Mouse (Mus musculus): ENCODE data around the gene Hoxd10. TPM values are rescaled to one million over a fixed set of nuclear protein-coding genes. Genes with fewer than 3 reads are reported as not detected.

Hoxd10 gene
- polyA plus RNA-seq, 1 experiment from 2014 or later = 0.30 TPM

DNA sequence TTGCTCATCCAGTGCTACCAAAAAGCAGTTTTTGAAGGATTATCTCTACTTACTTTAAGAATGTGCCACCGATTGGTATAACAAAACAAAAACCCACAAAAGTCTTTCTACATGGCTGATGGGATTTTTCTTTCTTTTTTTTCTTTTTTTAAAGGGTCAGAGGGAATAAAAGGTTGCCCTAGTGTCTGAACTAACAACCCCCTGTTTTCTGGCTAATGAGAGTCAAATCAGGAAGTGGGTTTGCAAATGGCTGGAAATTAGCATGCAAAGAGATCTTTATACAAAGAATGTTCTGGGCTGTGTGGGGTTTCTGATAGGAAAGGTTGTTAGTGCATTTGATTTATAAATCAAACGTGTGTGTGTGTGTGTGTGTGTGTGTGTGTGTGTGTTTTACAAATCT, 28.7 kb downstream of the Hoxd10 start:
- Histone ChIP-seq H3K36me3 (ENCODE audit: control insufficient read depth, insufficient read depth, low read length) (no peaks in the 10 kb centered on the region), H3K9me3 (ENCODE audit: control insufficient read depth, low read length) (no peaks in the 10 kb centered on the region), H3K4me3 (ENCODE audit: low read depth, low read length) (no peak overlapping the region), H3K4me1 (replicated peaks; ENCODE audit: control insufficient read depth, insufficient read depth, low read length) (no peaks in the 10 kb centered on the region; the same call in 1 of the 2 replicates), H3K27ac (ENCODE audit: low read depth, low read length) (no peak overlapping the region), H3K9ac (ENCODE audit: low read depth, low read length) (no peak overlapping the region), H3K27me3 (replicated peaks; ENCODE audit: control insufficient read depth, insufficient read depth, low read length) (peaks cover 89% of the 10 kb centered on the region), H3K4me2 (no peak overlapping the region)
- no peak for DNase-seq (ENCODE audit: low spot score)
- WGBS = 9% methylated on average over 2 of the region's 2 CpGs
- ATAC-seq (replicated peaks; ENCODE audit: low FRiP score) = no peak

DNA sequence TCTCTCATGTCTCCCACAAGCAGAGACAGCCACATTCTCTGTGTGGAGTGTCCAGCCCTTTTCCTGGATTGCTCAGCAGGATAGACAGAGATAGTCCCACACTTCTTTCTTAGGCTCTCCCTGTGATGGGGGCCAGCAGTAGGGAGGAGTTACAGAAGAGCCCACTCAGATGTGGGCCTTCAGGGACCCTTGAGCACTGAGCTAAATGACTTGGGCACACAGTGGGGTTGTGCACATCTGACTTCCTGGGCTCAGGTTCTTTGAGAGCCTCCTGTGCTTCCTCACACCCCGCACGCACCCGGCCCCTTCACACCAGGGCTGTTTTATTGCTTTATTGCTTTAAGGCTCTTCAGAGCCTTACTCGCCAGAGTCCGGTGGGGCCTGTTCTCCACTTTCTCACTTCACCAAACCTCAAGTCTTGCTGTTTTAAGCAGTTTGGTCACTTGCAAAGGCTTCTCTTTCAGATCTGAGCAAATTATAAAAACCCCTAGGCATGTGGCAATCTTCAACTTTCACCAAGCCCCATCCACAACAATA, 29.3 kb downstream of the Hoxd10 start:
- no peak overlapping the region for H3K4me3 ChIP-seq (ENCODE audit: low read depth, low read length)
- H3K4me2 ChIP-seq = no peak overlapping the region
- H3K36me3 ChIP-seq (ENCODE audit: control insufficient read depth, insufficient read depth, low read length) = no peaks in the 10 kb centered on the region
- ATAC-seq (replicated peaks; ENCODE audit: low FRiP score) (no peak), DNase-seq (ENCODE audit: low spot score) (no peak)
- H3K4me1 ChIP-seq (replicated peaks; ENCODE audit: control insufficient read depth, insufficient read depth, low read length) = no peaks in the 10 kb centered on the region
- H3K27me3 ChIP-seq (replicated peaks; ENCODE audit: control insufficient read depth, insufficient read depth, low read length) = peaks cover 89% of the 10 kb centered on the region
- WGBS = 32% methylated on average over 5 of the region's 5 CpGs
- H3K27ac ChIP-seq (ENCODE audit: low read depth, low read length) = no peak overlapping the region
- no peaks in the 10 kb centered on the region for H3K9me3 ChIP-seq (ENCODE audit: control insufficient read depth, low read length)
- H3K9ac ChIP-seq (ENCODE audit: low read depth, low read length) = no peak overlapping the region

DNA sequence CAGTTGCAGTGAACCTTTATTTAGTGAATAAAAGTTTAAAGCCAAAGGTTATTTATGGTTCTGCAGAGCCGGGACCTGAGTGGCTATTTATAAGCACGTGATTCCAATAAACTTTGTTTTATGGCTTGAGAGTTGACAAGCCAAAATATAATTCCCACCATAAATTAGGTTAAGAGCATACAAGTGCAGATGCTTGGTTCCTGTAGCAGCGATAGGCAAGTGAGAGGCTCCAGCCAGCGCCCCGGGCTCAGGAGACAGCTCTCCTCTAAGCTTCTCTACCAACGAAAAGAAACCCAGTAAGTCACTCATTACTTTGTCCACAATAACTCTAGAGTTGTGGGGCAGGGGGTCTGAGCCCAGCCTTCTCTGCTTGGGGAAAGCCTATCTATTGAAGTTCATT, 30.2 kb downstream of the Hoxd10 start:
- H3K36me3 ChIP-seq (ENCODE audit: control insufficient read depth, insufficient read depth, low read length) = no peaks in the 10 kb centered on the region
- no peak overlapping the region for H3K9ac ChIP-seq (ENCODE audit: low read depth, low read length)
- H3K4me3 ChIP-seq (ENCODE audit: low read depth, low read length) = no peak overlapping the region
- H3K9me3 ChIP-seq (ENCODE audit: control insufficient read depth, low read length) = no peaks in the 10 kb centered on the region
- no peak overlapping the region for H3K27ac ChIP-seq (ENCODE audit: low read depth, low read length)
- WGBS = 21% methylated on average over 6 of the region's 6 CpGs
- no peaks in the 10 kb centered on the region for H3K4me1 ChIP-seq (replicated peaks; ENCODE audit: control insufficient read depth, insufficient read depth, low read length)
- ATAC-seq (replicated peaks; ENCODE audit: low FRiP score) (no peak), DNase-seq (ENCODE audit: low spot score) (no peak)
- H3K4me2 ChIP-seq = no peak overlapping the region
- H3K27me3 ChIP-seq (replicated peaks; ENCODE audit: control insufficient read depth, insufficient read depth, low read length) = peaks cover 90% of the 10 kb centered on the region

DNA sequence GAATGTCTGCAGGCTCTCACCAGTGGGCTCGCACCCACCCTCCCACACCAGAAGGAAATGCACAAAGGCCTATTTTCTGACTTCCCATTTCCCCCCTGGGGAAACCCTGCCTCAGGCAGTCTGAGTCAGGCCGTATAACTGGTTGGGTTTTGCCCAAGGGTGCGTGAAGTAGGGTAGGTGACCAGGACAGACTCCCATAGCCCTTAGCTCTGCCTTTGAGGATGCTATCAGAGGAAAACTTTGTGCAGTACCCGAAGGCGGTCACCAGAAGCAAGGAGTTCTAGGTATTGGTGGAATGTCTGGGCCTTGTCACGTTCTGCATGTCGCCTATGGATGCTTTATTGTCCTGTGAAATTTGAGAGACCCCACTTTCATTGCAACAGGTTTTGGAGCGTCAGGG, 31.2 kb downstream of the Hoxd10 start:
- Histone ChIP-seq H3K4me1 (replicated peaks; ENCODE audit: control insufficient read depth, insufficient read depth, low read length) (0 out of 2 replicates have a peak, but pooled peaks cover 2% of the 10 kb centered on the region), H3K27ac (ENCODE audit: low read depth, low read length) (no peak overlapping the region), H3K4me3 (ENCODE audit: low read depth, low read length) (no peak overlapping the region), H3K27me3 (replicated peaks; ENCODE audit: control insufficient read depth, insufficient read depth, low read length) (peaks cover 96% of the 10 kb centered on the region), H3K36me3 (ENCODE audit: control insufficient read depth, insufficient read depth, low read length) (no peaks in the 10 kb centered on the region), H3K4me2 (no peak overlapping the region), H3K9ac (ENCODE audit: low read depth, low read length) (no peak overlapping the region), H3K9me3 (ENCODE audit: control insufficient read depth, low read length) (no peaks in the 10 kb centered on the region)
- 18% methylated on average over 8 of the region's 8 CpGs for WGBS
- ATAC-seq (replicated peaks; ENCODE audit: low FRiP score) (no peak), DNase-seq (ENCODE audit: low spot score) (no peak)

DNA sequence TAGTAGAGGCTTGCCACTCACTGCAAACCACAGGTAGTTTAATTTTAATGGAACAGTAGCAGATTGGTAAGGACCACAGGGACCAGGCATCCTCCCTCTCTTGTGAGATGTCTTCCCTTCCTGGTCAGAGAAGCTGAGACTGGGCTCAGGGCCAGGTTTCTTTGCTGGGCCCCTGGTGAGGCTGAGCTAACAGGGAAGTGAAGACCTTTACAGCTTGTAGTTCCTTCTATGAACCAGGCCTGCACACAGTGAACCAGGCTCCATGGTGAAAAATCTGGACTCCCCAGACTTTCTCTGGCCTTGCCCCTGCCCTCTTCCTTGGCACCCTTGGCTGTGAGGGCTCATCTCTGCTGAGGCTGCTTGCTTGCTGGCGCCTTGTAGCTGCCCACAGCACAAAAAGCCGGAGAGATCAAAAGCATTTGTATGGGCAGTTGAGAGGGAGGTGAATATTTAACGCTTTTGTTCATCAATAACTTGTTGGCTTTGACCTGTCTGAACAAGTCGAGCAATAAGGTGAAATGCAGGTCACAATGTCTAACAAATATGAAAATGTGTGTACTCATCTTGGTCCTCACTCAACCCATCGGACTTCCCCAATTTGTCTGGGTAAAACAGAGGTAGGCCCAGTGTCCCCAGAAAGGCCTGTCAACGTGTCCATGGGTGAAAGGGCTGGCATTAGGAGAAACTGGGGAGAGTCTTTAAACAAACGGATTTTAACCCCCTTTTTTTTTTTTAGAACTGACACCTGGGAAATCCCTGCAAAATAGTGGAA, 32.7 kb downstream of the Hoxd10 start:
- Histone ChIP-seq H3K4me2 (no peak overlapping the region), H3K9ac (ENCODE audit: low read depth, low read length) (no peak overlapping the region), H3K27me3 (replicated peaks; ENCODE audit: control insufficient read depth, insufficient read depth, low read length) (peaks cover 100% of the 10 kb centered on the region), H3K27ac (ENCODE audit: low read depth, low read length) (no peak overlapping the region), H3K4me1 (replicated peaks; ENCODE audit: control insufficient read depth, insufficient read depth, low read length) (0 out of 2 replicates have a peak, but pooled peaks cover 2% of the 10 kb centered on the region), H3K4me3 (ENCODE audit: low read depth, low read length) (no peak overlapping the region), H3K9me3 (ENCODE audit: control insufficient read depth, low read length) (no peaks in the 10 kb centered on the region), H3K36me3 (ENCODE audit: control insufficient read depth, insufficient read depth, low read length) (no peaks in the 10 kb centered on the region)
- ATAC-seq (replicated peaks; ENCODE audit: low FRiP score) (no peak), DNase-seq (ENCODE audit: low spot score) (peak; percentile 31)
- WGBS = 38% methylated on average over 7 of the region's 7 CpGs

DNA sequence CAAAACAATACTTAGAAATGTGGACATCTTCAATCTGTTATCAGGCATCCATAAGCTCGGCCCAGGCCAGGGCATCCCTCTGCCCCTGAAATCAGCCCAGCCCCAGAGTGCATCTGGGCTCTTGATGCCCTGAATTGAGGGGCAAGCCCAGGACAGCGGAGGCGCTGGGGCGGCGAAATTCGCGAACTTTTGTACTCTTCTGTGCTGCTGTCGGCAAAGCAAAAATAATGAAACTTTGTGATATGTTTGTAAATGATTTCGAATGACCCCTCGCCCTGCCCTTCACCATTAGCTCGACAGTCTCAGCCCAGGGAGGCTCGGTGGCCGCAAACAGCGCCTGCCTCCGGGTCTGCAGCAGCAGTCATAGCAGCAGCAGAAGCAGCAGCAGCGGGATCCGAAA, 33.4 kb downstream of the Hoxd10 start:
- Histone ChIP-seq H3K27me3 (replicated peaks; ENCODE audit: control insufficient read depth, insufficient read depth, low read length) (peaks cover 98% of the 10 kb centered on the region), H3K4me3 (ENCODE audit: low read depth, low read length) (no peak overlapping the region), H3K9ac (ENCODE audit: low read depth, low read length) (no peak overlapping the region), H3K27ac (ENCODE audit: low read depth, low read length) (no peak overlapping the region), H3K4me2 (no peak overlapping the region), H3K4me1 (replicated peaks; ENCODE audit: control insufficient read depth, insufficient read depth, low read length) (0 out of 2 replicates have a peak, but pooled peaks cover 2% of the 10 kb centered on the region), H3K9me3 (ENCODE audit: control insufficient read depth, low read length) (no peaks in the 10 kb centered on the region), H3K36me3 (ENCODE audit: control insufficient read depth, insufficient read depth, low read length) (no peaks in the 10 kb centered on the region)
- 21% methylated on average over 17 of the region's 17 CpGs for WGBS
- DNase-seq (ENCODE audit: low spot score) (peak; percentile 39), ATAC-seq (replicated peaks; ENCODE audit: low FRiP score) (no peak)

DNA sequence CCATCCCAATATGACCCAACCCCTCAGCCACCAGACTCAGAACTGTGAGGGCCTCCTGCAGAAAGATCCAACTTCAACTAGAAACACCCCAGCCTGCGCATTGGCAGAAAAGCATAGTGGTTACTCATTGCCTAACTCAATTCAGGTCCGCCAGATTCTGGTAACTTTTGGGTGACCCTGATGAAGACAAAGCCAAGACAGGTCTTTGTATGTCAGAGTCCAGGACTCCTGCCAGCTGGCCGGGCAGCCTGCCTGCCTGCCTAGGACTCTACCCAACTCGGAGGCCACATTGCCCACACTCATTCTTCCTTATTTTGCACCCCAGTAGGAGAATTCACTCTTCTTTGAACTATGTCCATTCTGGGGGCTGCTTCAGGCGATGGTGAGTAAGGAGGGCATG, 34.8 kb downstream of the Hoxd10 start, which contains the start of gene Gm28230:
Gm28230 (plus strand) TSS at position 178 of the 400 bp plus-strand sequence.
- Histone ChIP-seq H3K36me3 (ENCODE audit: control insufficient read depth, insufficient read depth, low read length) (no peaks in the 10 kb centered on the region), H3K9ac (ENCODE audit: low read depth, low read length) (no peak within 1 kb of the TSS), H3K27me3 (replicated peaks; ENCODE audit: control insufficient read depth, insufficient read depth, low read length) (peaks cover 98% of the 10 kb centered on the region), H3K27ac (ENCODE audit: low read depth, low read length) (no peak within 1 kb of the TSS), H3K4me2 (peak within 1 kb of the TSS; percentile 57), H3K4me1 (replicated peaks; ENCODE audit: control insufficient read depth, insufficient read depth, low read length) (0 out of 2 replicates have a peak, but pooled peaks cover 2% of the 10 kb centered on the region), H3K9me3 (ENCODE audit: control insufficient read depth, low read length) (no peaks in the 10 kb centered on the region), H3K4me3 (ENCODE audit: low read depth, low read length) (peak within 1 kb of the TSS; percentile 44)
- 22% methylated on average over 5 of the region's 5 CpGs for WGBS
- peak; percentile 33 for DNase-seq (ENCODE audit: low spot score)
- ATAC-seq (replicated peaks; ENCODE audit: low FRiP score) = no peak

DNA sequence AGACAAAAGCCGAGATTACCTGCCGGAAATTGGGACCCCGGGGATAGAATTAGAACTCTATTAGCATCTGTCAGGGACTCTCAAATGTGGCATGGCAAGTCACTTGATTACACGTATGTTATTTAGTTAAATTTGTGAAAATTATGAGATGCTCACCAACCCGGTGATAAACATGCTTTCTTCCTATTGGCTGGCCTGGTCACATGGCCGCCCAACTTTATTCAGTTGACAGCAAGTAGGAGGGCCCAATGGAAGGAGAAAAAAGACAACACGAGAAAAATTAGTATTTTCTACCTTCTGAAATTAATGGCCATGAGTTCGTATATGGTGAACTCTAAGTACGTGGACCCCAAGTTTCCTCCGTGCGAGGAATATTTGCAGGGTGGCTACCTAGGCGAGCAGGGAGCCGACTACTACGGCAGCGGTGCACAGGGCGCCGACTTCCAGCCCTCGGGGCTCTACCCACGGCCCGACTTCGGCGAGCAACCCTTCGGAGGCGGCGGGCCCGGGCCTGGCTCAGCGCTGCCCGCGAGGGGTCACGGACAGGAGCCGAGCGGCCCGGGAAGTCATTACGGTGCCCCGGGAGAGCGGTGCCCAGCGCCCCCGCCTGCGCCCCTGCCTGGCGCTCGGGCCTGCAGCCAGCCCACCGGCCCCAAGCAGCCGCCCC, 35.4 kb downstream of the Hoxd10 start:
- Histone ChIP-seq H3K36me3 (ENCODE audit: control insufficient read depth, insufficient read depth, low read length) (no peaks in the 10 kb centered on the region), H3K27me3 (replicated peaks; ENCODE audit: control insufficient read depth, insufficient read depth, low read length) (peaks cover 98% of the 10 kb centered on the region), H3K4me2 (peak overlapping the region; percentile 57), H3K4me3 (ENCODE audit: low read depth, low read length) (peak overlapping the region; percentile 44), H3K27ac (ENCODE audit: low read depth, low read length) (no peak overlapping the region), H3K9ac (ENCODE audit: low read depth, low read length) (no peak overlapping the region), H3K4me1 (replicated peaks; ENCODE audit: control insufficient read depth, insufficient read depth, low read length) (0 out of 2 replicates have a peak, but pooled peaks cover 2% of the 10 kb centered on the region), H3K9me3 (ENCODE audit: control insufficient read depth, low read length) (no peaks in the 10 kb centered on the region)
- ATAC-seq (replicated peaks; ENCODE audit: low FRiP score) (no peak), DNase-seq (ENCODE audit: low spot score) (no peak)
- WGBS = 4% methylated on average over 43 of the region's 43 CpGs
